Mouse (Mus musculus) kidney, embryonic 16.5 days (tissue): ENCODE results near the gene Zfp324. TPM values are rescaled to one million over a fixed set of nuclear protein-coding genes. Genes with fewer than 3 reads are reported as not detected.

Experiments used
- ATAC-seq: fragments of 200-750 bp; cut with Nextera tagmentation; 2 replicates; pipeline ENCODE4 v1.8.0; 2017; ENCODE audit warnings: moderate TSS enrichment; ENCODE audit not compliant: low FRiP score, low TSS enrichment
- H3K27ac ChIP-seq: fragments of 300-500 bp; sonication (generic); 2 replicates; pipeline ENCODE4 v1.5.1; 2014; ENCODE audit warnings: low read length
- H3K27me3 ChIP-seq: fragments of 300-500 bp; sonication (generic); 2 replicates; pipeline ENCODE4 v1.6.1; 2014; ENCODE audit warnings: low read length, control low read depth, mixed read lengths; ENCODE audit not compliant: insufficient read depth
- H3K36me3 ChIP-seq: fragments of 300-500 bp; sonication (generic); 2 replicates; pipeline ENCODE4 v1.6.1; 2014; ENCODE audit warnings: low read length, control low read depth, mixed read lengths; ENCODE audit not compliant: insufficient read depth
- H3K4me1 ChIP-seq: fragments of 300-500 bp; sonication (generic); 2 replicates; pipeline ENCODE4 v1.6.1; 2014; ENCODE audit warnings: low read length, control low read depth, mixed read lengths; ENCODE audit not compliant: insufficient read depth
- H3K4me2 ChIP-seq: fragments of 300-500 bp; sonication (generic); replicated peaks from 2 replicates; pipeline ENCODE4 v1.6.1; 2014; ENCODE audit warnings: low read depth, low read length
- H3K4me3 ChIP-seq: fragments of 300-500 bp; sonication (generic); 2 replicates; pipeline ENCODE4 v1.5.1; 2014; ENCODE audit warnings: mild to moderate bottlenecking, low read length
- H3K9ac ChIP-seq: fragments of 300-500 bp; sonication (generic); replicated peaks from 2 replicates; pipeline ENCODE4 v1.6.1; 2014; ENCODE audit warnings: low read length
- H3K9me3 ChIP-seq: fragments of 300-500 bp; sonication (generic); 2 replicates; pipeline ENCODE4 v1.6.1; 2016; ENCODE audit warnings: low read length, control low read depth
- whole genome bisulfite sequencing: fragments of 180-500 bp; shearing (Covaris S2); extraction: QIAGEN DNeasy Blood & Tissue Kit; methylation state at CpG from one replicate; pipeline ENCODE4 v1.1.7; 2014; 5-methylcytosine and 5-hydroxymethylcytosine counted together
- polyA plus RNA-seq: library from polyadenylated mRNA; unstranded; fragments of >200 nt; fragmentation: Nextera tagmentation; extraction: Ambion mirVana; gene quantifications from 2 replicates; pipeline ENCODE4 v1.2.1, GENCODE M21; 2015

Gene Zfp324
- polyA plus RNA-seq, 1 experiment from 2014 or later: 12.1 TPM

- no peak for ATAC-seq
- Histone ChIP-seq H3K9ac (no peak overlapping the region), H3K4me3 (no peak overlapping the region), H3K4me1 (no peaks in the 10 kb centered on the region), H3K36me3 (no peaks in the 10 kb centered on the region), H3K27ac (no peak overlapping the region), H3K4me2 (no peak overlapping the region), H3K9me3 (no peaks in the 10 kb centered on the region), H3K27me3 (no peaks in the 10 kb centered on the region)
- 75% methylated on average over 8 of the region's 8 CpGs for WGBS
These were observed 22.0 kb downstream of the Zfp324 start for GRCm38 (mm10) chr7:12987409-12988189.

- H3K4me2 ChIP-seq: no peak overlapping the region
- H3K9me3 ChIP-seq: no peaks in the 10 kb centered on the region
- H3K4me3 ChIP-seq: no peak overlapping the region
- ATAC-seq: no peak
- no peak overlapping the region for H3K9ac ChIP-seq
- no peaks in the 10 kb centered on the region for H3K36me3 ChIP-seq
- no peaks in the 10 kb centered on the region for H3K27me3 ChIP-seq
- H3K4me1 ChIP-seq: no peaks in the 10 kb centered on the region
- 2% methylated on average over 3 of the region's 3 CpGs for WGBS
- H3K27ac ChIP-seq: no peak overlapping the region
These were observed 26.6 kb downstream of the Zfp324 start for GRCm38 (mm10) chr7:12992222-12992621.

- Histone ChIP-seq H3K36me3 (no peaks in the 10 kb centered on the region), H3K4me1 (no peaks in the 10 kb centered on the region), H3K4me3 (no peak overlapping the region), H3K9ac (no peak overlapping the region), H3K9me3 (no peaks in the 10 kb centered on the region), H3K27me3 (no peaks in the 10 kb centered on the region), H3K4me2 (no peak overlapping the region), H3K27ac (no peak overlapping the region)
- ATAC-seq: no peak
- 87% methylated on average over 10 of the region's 10 CpGs for WGBS
These were observed 27.5 kb downstream of the Zfp324 start for GRCm38 (mm10) chr7:12993148-12993547.

DNA sequence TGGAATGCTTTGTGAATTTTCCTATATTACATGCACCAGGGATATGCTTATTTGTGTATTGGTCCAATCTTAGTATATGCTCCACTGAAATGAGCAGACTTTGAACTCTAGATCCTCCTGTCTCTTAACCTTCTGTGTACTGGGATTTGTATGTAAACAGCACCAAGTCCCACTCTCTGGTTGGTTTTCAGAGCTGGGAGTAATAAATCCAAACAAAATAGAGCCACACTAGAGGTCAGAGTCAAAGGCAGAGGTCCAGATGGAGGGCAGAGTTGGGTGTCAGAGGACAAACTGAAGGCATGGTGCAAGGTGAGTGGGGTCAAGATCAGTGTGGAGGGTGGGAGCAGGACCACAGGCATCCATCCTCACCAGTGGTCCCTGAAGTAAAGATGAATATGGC lies 30.2 kb downstream of the Zfp324 start:
- no peak overlapping the region for H3K9ac ChIP-seq
- H3K27ac ChIP-seq: no peak overlapping the region
- H3K27me3 ChIP-seq: no peaks in the 10 kb centered on the region
- H3K4me3 ChIP-seq: no peak overlapping the region
- H3K4me2 ChIP-seq: no peak overlapping the region
- no peaks in the 10 kb centered on the region for H3K36me3 ChIP-seq
- H3K9me3 ChIP-seq: no peaks in the 10 kb centered on the region
- no peak for ATAC-seq
- no peaks in the 10 kb centered on the region for H3K4me1 ChIP-seq

DNA sequence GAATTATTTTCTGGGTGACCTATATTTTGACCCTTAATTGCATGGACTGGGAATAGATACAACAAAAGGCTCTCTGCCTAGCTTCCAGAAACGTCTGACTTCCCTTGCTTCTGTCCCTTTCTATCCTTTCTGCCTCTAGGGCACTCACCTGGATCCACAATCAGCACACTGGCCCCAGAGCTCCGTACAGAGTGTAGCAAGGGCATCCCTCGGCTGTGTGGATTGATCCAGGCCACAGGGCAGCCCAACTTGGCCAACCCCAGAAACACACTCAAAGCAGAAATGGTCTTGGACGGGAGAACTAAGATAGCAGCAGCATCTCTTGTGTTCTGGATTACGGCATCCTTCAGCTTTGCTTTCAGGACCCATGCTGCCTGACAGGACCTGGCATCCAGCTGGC lies 31.6 kb downstream of the Zfp324 start:
- ATAC-seq: no peak
- no peaks in the 10 kb centered on the region for H3K36me3 ChIP-seq
- H3K4me1 ChIP-seq: no peaks in the 10 kb centered on the region
- no peak overlapping the region for H3K4me3 ChIP-seq
- H3K9me3 ChIP-seq: no peaks in the 10 kb centered on the region
- H3K27ac ChIP-seq: no peak overlapping the region
- WGBS: 69% methylated on average over 5 of the region's 5 CpGs
- H3K9ac ChIP-seq: no peak overlapping the region
- no peak overlapping the region for H3K4me2 ChIP-seq
- no peaks in the 10 kb centered on the region for H3K27me3 ChIP-seq

GRCm38 (mm10) chr7:12998053-12998452 lies 32.4 kb downstream of the Zfp324 start, which contains the start of gene Slc27a5:
Gene Slc27a5 (minus strand): TSS chr7:12998192.
- H3K27me3 ChIP-seq: no peaks in the 10 kb centered on the region
- 69% methylated on average over 5 of the region's 5 CpGs for WGBS
- no peak within 1 kb of the TSS for H3K4me2 ChIP-seq
- no peaks in the 10 kb centered on the region for H3K36me3 ChIP-seq
- no peak within 1 kb of the TSS for H3K9ac ChIP-seq
- ATAC-seq: no peak
- no peaks in the 10 kb centered on the region for H3K9me3 ChIP-seq
- H3K4me1 ChIP-seq: no peaks in the 10 kb centered on the region
- H3K27ac ChIP-seq: no peak within 1 kb of the TSS
- H3K4me3 ChIP-seq: no peak within 1 kb of the TSS

DNA sequence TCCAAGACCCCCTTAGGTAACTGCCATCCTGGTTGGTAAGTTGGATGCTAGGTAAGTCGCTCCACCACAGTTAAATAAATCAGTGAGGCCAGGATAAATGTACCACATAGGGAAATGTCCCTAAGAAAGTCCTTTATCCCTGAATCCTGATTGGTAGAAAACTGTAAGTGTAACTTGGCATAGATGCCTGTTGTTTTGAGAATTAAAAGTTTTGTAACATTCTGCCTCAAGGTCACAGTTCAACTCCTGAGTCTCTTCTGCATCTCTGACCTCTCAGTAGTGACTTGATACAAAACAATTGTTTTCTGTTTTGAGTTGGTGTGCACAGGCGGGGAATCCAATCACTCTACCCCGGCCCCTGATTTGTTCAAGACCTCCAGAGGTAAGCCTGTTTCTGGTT lies 33.2 kb downstream of the Zfp324 start, which contains the start of gene Trim28:
Gene Trim28 (plus strand): TSS at position 264 of the 400 bp plus-strand sequence.
- no peaks in the 10 kb centered on the region for H3K4me1 ChIP-seq
- WGBS: 74% methylated on average over 3 of the region's 3 CpGs
- H3K36me3 ChIP-seq: no peaks in the 10 kb centered on the region
- no peak within 1 kb of the TSS for H3K4me2 ChIP-seq
- no peaks in the 10 kb centered on the region for H3K9me3 ChIP-seq
- H3K9ac ChIP-seq: no peak within 1 kb of the TSS
- H3K27me3 ChIP-seq: no peaks in the 10 kb centered on the region
- no peak within 1 kb of the TSS for H3K27ac ChIP-seq
- H3K4me3 ChIP-seq: no peak within 1 kb of the TSS
- no peak for ATAC-seq

DNA sequence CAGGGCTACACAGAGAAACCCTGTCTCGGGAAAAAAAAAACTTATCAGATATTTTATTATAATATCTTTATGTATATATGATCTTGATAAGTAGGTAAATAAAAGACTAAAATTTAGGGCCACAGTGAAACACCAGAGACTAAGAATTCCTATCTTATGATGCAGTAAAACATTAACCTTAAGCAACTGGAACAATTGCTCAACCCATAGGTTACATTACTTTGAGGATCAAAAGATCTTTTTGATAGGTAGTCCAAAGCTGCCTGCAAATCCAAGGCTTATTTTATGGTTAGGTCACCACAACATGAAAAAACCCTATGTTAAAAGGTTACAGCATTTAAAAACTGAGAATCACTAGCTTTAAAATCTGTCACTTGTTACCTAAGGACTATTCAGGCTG lies 35.9 kb downstream of the Zfp324 start:
- H3K27ac ChIP-seq: no peak overlapping the region
- 0 out of 2 replicates have a peak, but pooled peaks cover under 1% of the 10 kb centered on the region for H3K4me1 ChIP-seq
- WGBS: 79% methylated on average over 1 of the region's 1 CpGs
- no peaks in the 10 kb centered on the region for H3K27me3 ChIP-seq
- H3K36me3 ChIP-seq: peaks cover 16% of the 10 kb centered on the region
- H3K9ac ChIP-seq: no peak overlapping the region
- no peaks in the 10 kb centered on the region for H3K9me3 ChIP-seq
- ATAC-seq: no peak
- H3K4me2 ChIP-seq: no peak overlapping the region
- H3K4me3 ChIP-seq: no peak overlapping the region

GRCm38 (mm10) chr7:13003380-13003779 lies 37.7 kb downstream of the Zfp324 start:
- ATAC-seq: no peak

DNA sequence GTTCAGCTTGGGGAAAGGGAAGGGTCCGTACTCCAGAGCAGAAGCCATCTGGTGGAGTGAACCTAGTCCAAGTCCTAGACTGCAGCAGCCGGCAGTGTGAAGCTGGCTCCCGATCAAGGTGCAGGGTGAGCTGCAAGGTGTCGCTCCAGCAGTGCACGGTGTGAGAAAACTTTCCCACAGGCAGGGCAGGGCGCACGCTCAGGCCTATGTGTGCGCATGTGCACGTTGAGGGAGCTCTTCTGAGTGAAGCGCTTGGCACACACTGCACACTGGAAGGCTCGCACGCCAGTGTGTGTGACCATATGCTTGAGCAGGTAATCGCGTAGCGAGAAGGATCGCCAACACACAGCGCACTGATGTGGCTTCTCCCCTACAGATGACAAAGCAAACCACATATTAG lies 40.4 kb downstream of the Zfp324 start:
- Histone ChIP-seq H3K27ac (no peak overlapping the region), H3K4me1 (peaks cover 31% of the 10 kb centered on the region), H3K9me3 (no peaks in the 10 kb centered on the region), H3K9ac (no peak overlapping the region), H3K27me3 (no peaks in the 10 kb centered on the region), H3K36me3 (peaks cover 28% of the 10 kb centered on the region), H3K4me3 (no peak overlapping the region), H3K4me2 (no peak overlapping the region)
- ATAC-seq: no peak
- 91% methylated on average over 17 of the region's 17 CpGs for WGBS

More at GRCm38 (mm10) chr7:13003380-13003779, 37.7 kb downstream of the Zfp324 start:
- WGBS: 83% methylated on average over 5 of the region's 5 CpGs
- Histone ChIP-seq H3K4me2 (no peak overlapping the region), H3K9me3 (no peaks in the 10 kb centered on the region), H3K4me1 (peaks cover 18% of the 10 kb centered on the region), H3K9ac (no peak overlapping the region), H3K27me3 (no peaks in the 10 kb centered on the region), H3K36me3 (peaks cover 28% of the 10 kb centered on the region), H3K4me3 (no peak overlapping the region), H3K27ac (no peak overlapping the region)
